Mouse (Mus musculus) neural tube, embryonic 10.5 days (tissue): ENCODE results near the gene Stambpl1.

Source experiments
- DNase-seq: peaks from one replicate; pipeline ENCODE4 v3.0.0-alpha.2; 2017; ENCODE audit warnings: low spot score; ENCODE audit errors: extremely low spot score

Gene Stambpl1

GRCm38 (mm10) chr19:34192008-34192963 is at the start of gene Stambpl1:
TSS of gene Stambpl1 (plus strand) at chr19:34192229.
- DNase-seq: peak; percentile 68

- DNase-seq: no peak
Measured at GRCm38 (mm10) chr19:34148421-34148820, 43.6 kb upstream of the Stambpl1 start.

- no peak for DNase-seq
Measured at GRCm38 (mm10) chr19:34151909-34152308, 40.1 kb upstream of the Stambpl1 start.

GRCm38 (mm10) chr19:34153263-34154144 is 38.5 kb upstream of the Stambpl1 start:
- no peak for DNase-seq

- DNase-seq: no peak
Measured at GRCm38 (mm10) chr19:34162693-34163092, 29.3 kb upstream of the Stambpl1 start.

- DNase-seq: no peak
Measured at GRCm38 (mm10) chr19:34165891-34166290, 26.1 kb upstream of the Stambpl1 start, which contains the start of gene Ankrd22. TSS of gene Ankrd22 (minus strand) at chr19:34166053.

GRCm38 (mm10) chr19:34166386-34166785 is 25.6 kb upstream of the Stambpl1 start:
- DNase-seq: no peak

- DNase-seq: no peak
Measured at GRCm38 (mm10) chr19:34167896-34168661, 23.9 kb upstream of the Stambpl1 start.

GRCm38 (mm10) chr19:34169121-34169520 is 22.9 kb upstream of the Stambpl1 start:
- DNase-seq: no peak

- DNase-seq: no peak
Measured at GRCm38 (mm10) chr19:34171167-34171566, 20.9 kb upstream of the Stambpl1 start.

- no peak for DNase-seq
Measured at GRCm38 (mm10) chr19:34174004-34174403, 18.0 kb upstream of the Stambpl1 start.

GRCm38 (mm10) chr19:34179136-34179535 is 12.9 kb upstream of the Stambpl1 start:
- no peak for DNase-seq

GRCm38 (mm10) chr19:34180316-34180715 is 11.7 kb upstream of the Stambpl1 start:
- no peak for DNase-seq

- no peak for DNase-seq
Measured at GRCm38 (mm10) chr19:34181234-34181633, 10.8 kb upstream of the Stambpl1 start.

- no peak for DNase-seq
Measured at GRCm38 (mm10) chr19:34182490-34182889, 9.5 kb upstream of the Stambpl1 start.

- DNase-seq: no peak
Measured at GRCm38 (mm10) chr19:34186845-34187244, 5.2 kb upstream of the Stambpl1 start.

- DNase-seq: peak; percentile 14
Measured at GRCm38 (mm10) chr19:34191645-34192007, 403 bp upstream of the Stambpl1 start.

GRCm38 (mm10) chr19:34193149-34193548 is 1.1 kb downstream of the Stambpl1 start:
- DNase-seq: peak; percentile 23

- no peak for DNase-seq
Measured at GRCm38 (mm10) chr19:34193683-34194082, 1.7 kb downstream of the Stambpl1 start.

- DNase-seq: no peak
Measured at GRCm38 (mm10) chr19:34194132-34194745, 2.2 kb downstream of the Stambpl1 start.

- no peak for DNase-seq
Measured at GRCm38 (mm10) chr19:34195031-34195430, 3.0 kb downstream of the Stambpl1 start.
